Mouse (Mus musculus) spleen, adult 2 months (tissue): ENCODE data around the gene Serhl. TPM values are rescaled to one million over a fixed set of nuclear protein-coding genes. Genes with fewer than 3 reads are reported as not detected.
"Not testable (repeated sequence)": the region's sequence is repeated elsewhere in the genome, so short reads cannot be mapped to it uniquely, and the experiment has no call there.

ENCODE experiments used
- DNase-seq, 2 experiments: peaks; one replicate each; pipeline versions ENCODE4 v3.0.0 to v3.0.0-alpha.2; 2012 to 2021; ENCODE audit warnings: low spot score in 2 of 2, low read depth in 1 of 2
- H3K27ac ChIP-seq: fragments of 200-500 bp; 2 replicates; pipeline ENCODE4 v1.5.1; 2012; ENCODE audit warnings: low read length, inconsistent platforms; ENCODE audit not compliant: insufficient read depth
- H3K27me3 ChIP-seq: fragments of 200-500 bp; 2 replicates; pipeline ENCODE4 v1.6.1; 2012; ENCODE audit warnings: mild to moderate bottlenecking, moderate library complexity, low read length, inconsistent platforms; ENCODE audit not compliant: control insufficient read depth, insufficient read depth
- H3K36me3 ChIP-seq: fragments of 200-500 bp; 2 replicates; pipeline ENCODE4 v1.6.1; 2012; ENCODE audit warnings: mild to moderate bottlenecking, low read length, inconsistent platforms; ENCODE audit not compliant: control insufficient read depth, insufficient read depth
- H3K4me1 ChIP-seq: fragments of 200-500 bp; 2 replicates; pipeline ENCODE4 v1.6.1; 2011; ENCODE audit warnings: inconsistent platforms; ENCODE audit not compliant: control insufficient read depth, insufficient read depth, insufficient read length
- H3K4me3 ChIP-seq: fragments of 200-500 bp; 2 replicates; pipeline ENCODE4 v1.5.1; 2011; ENCODE audit warnings: mild to moderate bottlenecking, inconsistent platforms; ENCODE audit not compliant: insufficient read depth, insufficient read length; ENCODE audit errors: extremely low read depth
- CTCF ChIP-seq: fragments of 200-500 bp; IDR thresholded peaks from 2 replicates; pipeline ENCODE4 v1.5.1; 2011; ENCODE audit warnings: mild to moderate bottlenecking, inconsistent platforms; ENCODE audit not compliant: insufficient read depth, insufficient read length, insufficient replicate concordance; ENCODE audit errors: extremely low read depth
- POLR2A ChIP-seq: fragments of 200-500 bp; IDR thresholded peaks from 2 replicates; pipeline ENCODE4 v1.6.1; 2011; ENCODE audit warnings: low read depth, low read length, inconsistent platforms
- WGBS: fragments of 180-500 bp; shearing (Covaris S2); methylation state at CpG from one replicate; pipeline ENCODE4 v1.1.7; 2018; 5-methylcytosine and 5-hydroxymethylcytosine counted together
- polyA plus RNA-seq: library from polyadenylated mRNA; depleted of rRNA; stranded (reverse); fragments of >200 nt; gene quantifications from 2 replicates; pipeline ENCODE4 v1.2.3, GENCODE M21; 2012

The Serhl gene
- polyA plus RNA-seq, 1 experiment, result 31.4 TPM

DNA sequence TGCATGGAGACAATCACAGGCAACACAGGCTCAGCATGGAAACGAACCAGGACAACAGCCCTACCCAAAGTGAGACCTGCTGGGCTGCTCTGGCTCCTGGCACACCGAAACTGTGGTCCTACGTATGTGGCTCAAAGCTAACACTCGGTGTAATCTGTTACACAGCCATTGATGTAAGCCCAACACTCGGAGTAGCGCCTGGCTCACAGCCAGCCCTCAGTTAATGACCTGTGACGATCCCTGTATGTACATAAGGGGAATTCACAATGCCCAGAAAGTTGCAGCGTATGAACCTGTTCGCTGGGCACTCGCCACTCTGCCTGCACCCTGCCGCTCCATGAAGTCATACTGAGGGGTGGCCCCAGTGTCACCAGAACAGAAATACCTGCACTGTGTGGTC is 36.0 kb upstream of the Serhl start:
- WGBS, result 76% methylated on average over 11 of the region's 11 CpGs

DNA sequence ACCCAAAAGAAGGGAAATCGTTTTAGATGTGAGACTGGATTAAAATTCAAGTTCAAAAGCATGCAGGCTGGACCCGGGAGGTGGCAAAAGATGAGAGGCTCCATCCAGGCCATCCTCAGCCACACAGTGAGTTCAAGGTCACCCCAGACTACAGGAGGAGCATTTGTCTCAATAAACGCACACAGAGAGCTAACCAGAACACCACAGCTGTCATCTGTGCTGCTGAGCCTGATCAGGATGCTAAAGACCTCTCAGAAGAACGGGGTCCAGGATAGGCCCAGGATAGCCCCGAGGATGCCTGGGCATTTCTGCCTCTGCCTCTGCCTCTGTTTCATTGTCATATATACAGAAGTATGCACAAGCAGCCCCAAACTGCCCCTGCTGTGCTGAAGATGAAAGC is 33.7 kb upstream of the Serhl start:
- WGBS, result 60% methylated on average over 5 of the region's 5 CpGs
- TF ChIP-seq POLR2A (no peak), CTCF (no peak)
- Histone ChIP-seq H3K27me3 (peaks cover 12% of the 10 kb centered on the region), H3K27ac (no peak overlapping the region), H3K36me3 (no peaks in the 10 kb centered on the region), H3K4me3 (no peak overlapping the region), H3K4me1 (peaks cover 5% of the 10 kb centered on the region; the same call in 1 of the 2 replicates)
- no peak for DNase-seq

More for the DNA sequence above, 36.0 kb upstream of the Serhl start:
- Histone ChIP-seq H3K36me3 (no peaks in the 10 kb centered on the region), H3K27me3 (peaks cover 12% of the 10 kb centered on the region), H3K4me1 (peaks cover 5% of the 10 kb centered on the region; the same call in 1 of the 2 replicates), H3K4me3 (no peak overlapping the region), H3K27ac (no peak overlapping the region)
- TF ChIP-seq CTCF (no peak), POLR2A (no peak)
- no peak for DNase-seq

DNA sequence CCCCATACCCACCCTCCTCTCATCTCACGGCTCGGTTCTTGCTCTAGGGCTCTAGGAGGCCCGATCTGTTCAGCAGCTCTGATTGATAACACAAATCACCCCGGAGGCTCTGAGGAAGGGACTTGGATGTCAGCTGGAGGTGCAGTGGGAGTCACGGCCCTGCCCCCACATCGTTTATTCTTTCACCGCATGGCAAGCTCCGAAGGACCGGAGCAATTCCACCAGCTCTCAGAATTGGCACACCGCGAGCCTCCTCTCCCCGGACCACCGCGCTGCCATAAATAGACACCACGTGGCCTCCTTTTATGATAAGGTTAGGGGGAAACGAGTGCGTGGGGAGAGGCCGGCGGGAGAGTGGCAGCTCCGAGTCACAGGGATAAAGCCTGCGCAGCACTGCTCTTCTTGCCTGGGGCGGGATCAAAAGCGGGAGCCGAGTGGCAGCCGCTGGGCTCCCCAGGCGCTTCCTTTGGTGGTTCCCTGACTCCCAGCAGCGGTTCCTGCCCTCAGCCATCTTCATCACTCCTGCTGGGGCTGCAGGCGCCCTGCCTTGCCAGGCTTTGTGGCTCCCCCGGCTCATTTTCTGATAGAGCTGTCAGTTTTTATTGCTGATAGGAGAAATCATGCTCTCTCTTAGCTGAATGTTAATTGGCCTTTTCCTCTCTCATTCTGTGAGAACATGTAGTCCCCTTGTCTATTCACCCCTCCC is 32.8 kb upstream of the Serhl start:
- peaks cover 12% of the 10 kb centered on the region for H3K27me3 ChIP-seq
- peak overlapping the region; percentile 35; the same call in 1 of the 2 replicates for H3K4me3 ChIP-seq
- no peak for TF ChIP-seq CTCF
- TF ChIP-seq POLR2A, result no peak
- H3K27ac ChIP-seq, result no peak overlapping the region
- no peak for DNase-seq
- WGBS, result 2% methylated on average over 29 of the region's 29 CpGs
- H3K4me1 ChIP-seq, result peaks cover 5% of the 10 kb centered on the region; the same call in 1 of the 2 replicates
- H3K36me3 ChIP-seq, result no peaks in the 10 kb centered on the region

DNA sequence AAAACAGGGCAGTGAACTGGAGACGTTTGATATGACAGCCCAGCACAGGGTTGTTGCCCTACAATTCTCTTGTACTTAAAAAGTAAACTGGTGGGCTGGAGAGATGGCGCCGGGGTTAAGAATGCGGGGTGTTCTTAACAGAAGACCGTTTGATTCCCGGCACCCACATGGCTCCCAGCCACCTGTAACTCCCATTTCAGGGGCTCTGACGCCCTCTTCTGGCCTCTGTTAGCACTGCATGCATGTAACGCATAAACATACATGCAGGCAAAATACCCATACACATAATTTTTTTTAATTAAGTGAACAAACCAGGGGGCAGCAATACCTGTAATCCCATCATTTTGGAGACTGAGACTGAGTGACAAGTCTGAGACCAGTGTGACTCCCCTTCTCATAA is 31.8 kb upstream of the Serhl start:
- 72% methylated on average over 8 of the region's 8 CpGs for WGBS
- Histone ChIP-seq H3K4me3 (no peak overlapping the region), H3K36me3 (no peaks in the 10 kb centered on the region), H3K27me3 (peaks cover 12% of the 10 kb centered on the region), H3K4me1 (peaks cover 5% of the 10 kb centered on the region; the same call in 1 of the 2 replicates), H3K27ac (no peak overlapping the region)
- DNase-seq, result no peak
- TF ChIP-seq POLR2A (no peak), CTCF (no peak)

- Histone ChIP-seq H3K4me1 (peaks cover 5% of the 10 kb centered on the region; the same call in 1 of the 2 replicates), H3K27me3 (peaks cover 12% of the 10 kb centered on the region), H3K27ac (no peak overlapping the region), H3K4me3 (no peak overlapping the region), H3K36me3 (no peaks in the 10 kb centered on the region)
- TF ChIP-seq CTCF (no peak), POLR2A (no peak)
- DNase-seq, result no peak
- 65% methylated on average over 5 of the region's 5 CpGs for WGBS
Observed at GRCm38 (mm10) chr15:83059233-83059660, 30.1 kb upstream of the Serhl start.

DNA sequence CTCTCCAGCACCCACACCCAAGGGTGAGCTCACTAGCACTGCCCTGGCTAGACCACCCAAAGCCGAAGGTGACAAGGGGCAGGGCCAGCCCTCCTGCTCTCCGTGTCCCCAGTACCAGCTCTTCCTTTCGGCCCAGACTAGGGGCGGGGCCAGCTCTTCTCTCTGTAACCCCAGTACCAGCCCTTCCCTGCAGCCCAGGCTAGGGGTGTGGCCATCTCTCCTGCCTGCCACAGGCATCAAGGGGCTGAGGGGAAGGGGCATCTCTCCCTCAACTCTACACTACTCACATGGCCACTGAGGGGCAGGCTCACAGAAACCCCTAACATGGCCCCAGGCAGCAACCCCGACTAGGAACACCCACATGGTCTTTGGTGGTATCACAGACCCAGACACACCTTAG is 27.6 kb upstream of the Serhl start:
- Histone ChIP-seq H3K36me3 (no peaks in the 10 kb centered on the region), H3K27ac (no peak overlapping the region), H3K4me1 (peaks cover under 1% of the 10 kb centered on the region; the same call in 1 of the 2 replicates), H3K4me3 (no peak overlapping the region), H3K27me3 (peaks cover 7% of the 10 kb centered on the region)
- no peak for DNase-seq
- no peak for TF ChIP-seq POLR2A
- TF ChIP-seq CTCF, result no peak
- 24% methylated on average over 5 of the region's 5 CpGs for WGBS

GRCm38 (mm10) chr15:83062582-83062981 is 26.7 kb upstream of the Serhl start:
- H3K36me3 ChIP-seq, H3K4me1 ChIP-seq, H3K4me3 ChIP-seq, H3K27me3 ChIP-seq, DNase-seq, H3K27ac ChIP-seq: not testable (repeated sequence)
- 81% methylated on average over 2 of the region's 2 CpGs for WGBS
